Comparison of ENCODE assay signal across 8 mouse cellular contexts in genomic region chr17:84958411-84958911, GRCm38 (mm10). TPM values are rescaled to one million over a fixed set of nuclear protein-coding genes. Genes with fewer than 3 reads are reported as not detected.
A peak's percentile ranks its signal among the peaks of the same experiment; 100 is the strongest.
DNase-seq lines count a peak whose midpoint lies in the region; ATAC-seq lines count a peak whose summit lies in the region.

No protein-coding gene starts in this region.

- no peaks in the 10 kb centered on the region for H3K9me3 ChIP-seq in embryonic facial prominence, embryonic 12.5 days

- peak overlapping the region; percentile 92 for H3K27ac ChIP-seq in embryonic facial prominence, embryonic 12.5 days

- H3K4me1 ChIP-seq in embryonic facial prominence, embryonic 12.5 days, result peaks cover 16% of the 10 kb centered on the region

- H3K4me3 ChIP-seq in embryonic facial prominence, embryonic 12.5 days, result peak overlapping the region; percentile 98

- H3K9ac ChIP-seq in embryonic facial prominence, embryonic 12.5 days, result peak overlapping the region; percentile 98

- 1% methylated on average over 45 of the region's 52 CpGs for WGBS in embryonic facial prominence, embryonic 12.5 days

- no peak for ATAC-seq in embryonic facial prominence, embryonic 12.5 days (ENCODE audit: insufficient number of reproducible peaks, insufficient read depth, low FRiP score, low TSS enrichment)

- no peaks in the 10 kb centered on the region for H3K36me3 ChIP-seq in embryonic facial prominence, embryonic 12.5 days

- H3K27me3 ChIP-seq in embryonic facial prominence, embryonic 12.5 days, result no peaks in the 10 kb centered on the region

- DNase-seq in embryo, embryonic 10 days (ENCODE audit: low spot score), result peak; percentile 27
- DNase-seq in embryo, embryonic 9.5 days (ENCODE audit: extremely low spot score), result no peak
- peak; percentile 68 for DNase-seq in CD4-positive helper T cell, adult 2 months (ENCODE audit: low read depth, low spot score)
- DNase-seq in induced T-regulatory cell, adult 2 months (ENCODE audit: low read depth), result peak; percentile 72
- peak; percentile 26 for DNase-seq in mesoderm, embryonic 11.5 days (ENCODE audit: low read depth, low spot score)
- DNase-seq in thymus, postnatal 4 days, result peak; percentile 71
- DNase-seq in right cerebral cortex, postnatal 4 days, result no peak

- H3K4me2 ChIP-seq in embryonic facial prominence, embryonic 12.5 days (replicated peaks), result peak overlapping the region; percentile 50

RNA-seq across cellular contexts. Expression of gene Ppm1b, which starts 1.9 kb away (rescaled TPM):
- polyA plus RNA-seq in embryonic facial prominence, embryonic 12.5 days (2016; fragmentation: Nextera tagmentation; extraction: Ambion mirVana), result 90.7 and 95.4 TPM in 2 replicates

Comparison
In these comparisons a context has a peak if more than half of its experiments do, and no peak if none do; other contexts are left out.
1. DNase-seq: peak in embryo, embryonic 10 days (single experiment), CD4-positive helper T cell, adult 2 months (single experiment), induced T-regulatory cell, adult 2 months (single experiment), mesoderm, embryonic 11.5 days (single experiment) and thymus, postnatal 4 days (single experiment); none in embryo, embryonic 9.5 days (single experiment) and right cerebral cortex, postnatal 4 days (single experiment).